Mouse (Mus musculus) forebrain, embryonic 13.5 days (tissue): Measurements from ENCODE around the gene Slc35a2. TPM values are rescaled to one million over a fixed set of nuclear protein-coding genes. Genes with fewer than 3 reads are reported as not detected.
A peak's percentile ranks its signal among the peaks of the same experiment; 100 is the strongest.
"Not testable (repeated sequence)": the region's sequence is repeated elsewhere in the genome, so short reads cannot be mapped to it uniquely, and the experiment has no call there.

Experiments used
- ATAC-seq: fragments of 200-750 bp; cut with Nextera tagmentation; 2 replicates; pipeline ENCODE4 v1.8.0; 2017
- H3K27ac ChIP-seq: fragments of 300-500 bp; sonication (generic); 2 replicates; pipeline ENCODE4 v1.5.1; 2015; ENCODE audit warnings: inconsistent platforms, mild to moderate bottlenecking, moderate library complexity
- H3K27me3 ChIP-seq: fragments of 300-500 bp; sonication (generic); 2 replicates; pipeline ENCODE4 v1.6.1; 2015; ENCODE audit warnings: mild to moderate bottlenecking, inconsistent platforms
- H3K36me3 ChIP-seq: fragments of 300-500 bp; sonication (generic); 2 replicates; pipeline ENCODE4 v1.6.1; 2015; ENCODE audit warnings: mild to moderate bottlenecking, inconsistent platforms; ENCODE audit not compliant: poor library complexity, severe bottlenecking
- H3K4me1 ChIP-seq: fragments of 300-500 bp; sonication (generic); 2 replicates; pipeline ENCODE4 v1.6.1; 2015; ENCODE audit warnings: inconsistent platforms
- H3K4me2 ChIP-seq: fragments of 300-500 bp; sonication (generic); 2 replicates; pipeline ENCODE4 v1.6.1; 2015; ENCODE audit warnings: inconsistent platforms, mild to moderate bottlenecking, moderate library complexity
- H3K4me3 ChIP-seq: fragments of 300-500 bp; sonication (generic); 2 replicates; pipeline ENCODE4 v1.5.1; 2015; ENCODE audit warnings: mild to moderate bottlenecking, inconsistent platforms
- H3K9ac ChIP-seq: fragments of 300-500 bp; sonication (generic); 2 replicates; pipeline ENCODE4 v1.6.1; 2015; ENCODE audit warnings: mild to moderate bottlenecking, inconsistent platforms
- H3K9me3 ChIP-seq: fragments of 300-500 bp; sonication (generic); replicated peaks from 2 replicates; pipeline ENCODE4 v1.6.1; 2016; ENCODE audit warnings: inconsistent platforms
- WGBS: fragments of 180-500 bp; shearing (Covaris S2); methylation state at CpG from one replicate; pipeline ENCODE4 v1.1.7; 2015; 5-methylcytosine and 5-hydroxymethylcytosine counted together
- polyA plus RNA-seq: library from polyadenylated mRNA; unstranded; fragments of >200 nt; fragmentation: Nextera tagmentation; extraction: Ambion mirVana; gene quantifications from 2 replicates; pipeline ENCODE4 v1.2.1, GENCODE M21; 2015

Gene Slc35a2
- polyA plus RNA-seq, 1 experiment from 2014 or later, result 29.7 TPM

DNA sequence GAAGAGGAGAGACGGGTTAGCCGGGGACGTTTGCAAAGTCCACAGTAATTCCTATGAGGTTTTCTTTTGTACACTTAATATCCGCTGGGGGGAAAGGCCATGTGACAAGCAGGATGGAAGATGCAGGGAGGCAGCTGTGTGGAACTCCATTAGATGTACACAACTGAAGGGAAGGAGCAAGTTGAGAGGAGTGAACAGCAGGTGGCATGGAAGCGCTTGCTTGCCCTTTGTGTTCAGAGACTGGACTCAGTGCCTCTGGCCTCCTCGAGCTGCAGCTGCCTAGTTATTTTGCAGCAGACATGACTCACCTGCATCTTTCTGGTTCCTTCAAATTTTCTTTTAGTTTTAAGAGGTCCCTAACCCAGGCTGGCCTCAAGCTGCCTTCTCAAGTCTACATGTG lies 26.6 kb downstream of the Slc35a2 start:
- H3K4me2 ChIP-seq, result no peak overlapping the region
- no peak for ATAC-seq
- H3K9me3 ChIP-seq, result no peaks in the 10 kb centered on the region
- no peaks in the 10 kb centered on the region for H3K27me3 ChIP-seq
- H3K9ac ChIP-seq, result no peak overlapping the region
- 50% methylated on average over 6 of the region's 6 CpGs for WGBS
- no peak overlapping the region for H3K27ac ChIP-seq
- peaks cover 16% of the 10 kb centered on the region; the same call in 1 of the 2 replicates for H3K36me3 ChIP-seq
- no peak overlapping the region for H3K4me3 ChIP-seq
- no peaks in the 10 kb centered on the region for H3K4me1 ChIP-seq

DNA sequence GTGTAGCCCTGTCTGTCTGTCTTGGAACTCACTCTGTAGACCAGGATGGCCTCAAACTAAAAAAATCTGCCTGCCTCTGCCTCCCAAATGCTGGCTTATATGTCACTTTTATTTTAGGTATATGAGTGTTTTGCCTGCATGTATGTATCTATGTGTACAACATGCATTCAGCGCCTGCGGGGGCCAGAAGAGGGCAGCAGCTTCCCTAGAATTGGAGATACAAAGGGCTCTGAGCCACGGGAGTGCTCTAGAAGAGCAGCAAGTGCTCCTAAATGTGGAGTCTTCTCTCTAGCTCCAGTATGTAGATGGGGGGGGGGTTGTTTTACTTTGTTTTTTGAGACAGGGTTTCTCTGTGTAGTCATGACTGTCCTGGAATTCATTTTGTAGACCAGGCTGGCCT lies 31.8 kb downstream of the Slc35a2 start:
- 18% methylated on average over 3 of the region's 3 CpGs for WGBS
- not testable (repeated sequence) for H3K36me3 ChIP-seq, H3K4me2 ChIP-seq, ATAC-seq, H3K9me3 ChIP-seq, H3K27me3 ChIP-seq, H3K27ac ChIP-seq, H3K9ac ChIP-seq, H3K4me3 ChIP-seq, H3K4me1 ChIP-seq

GRCm38 (mm10) chrX:7917960-7918359 lies 34.1 kb downstream of the Slc35a2 start:
- H3K4me2 ChIP-seq, H3K36me3 ChIP-seq, ATAC-seq, H3K9me3 ChIP-seq, H3K27ac ChIP-seq, H3K4me1 ChIP-seq, H3K9ac ChIP-seq, H3K4me3 ChIP-seq: not testable (repeated sequence)
- H3K27me3 ChIP-seq, result peaks cover 12% of the 10 kb centered on the region
- WGBS, result 80% methylated on average over 6 of the region's 6 CpGs

- 0 out of 2 replicates have a peak, but pooled peaks cover 5% of the 10 kb centered on the region for H3K36me3 ChIP-seq
- peaks cover 24% of the 10 kb centered on the region for H3K27me3 ChIP-seq
- H3K4me2 ChIP-seq, result peak within 1 kb of the TSS; percentile 63
- peak within 1 kb of the TSS; percentile 46 for H3K4me3 ChIP-seq
- peak; percentile 91 for ATAC-seq
- peak within 1 kb of the TSS; percentile 60 for H3K9ac ChIP-seq
- peaks cover 8% of the 10 kb centered on the region for H3K4me1 ChIP-seq
- H3K27ac ChIP-seq, result peak within 1 kb of the TSS; percentile 57
- 21% methylated on average over 30 of the region's 40 CpGs for WGBS
- no peaks in the 10 kb centered on the region for H3K9me3 ChIP-seq
Measured at GRCm38 (mm10) chrX:7919601-7920383, 36.0 kb downstream of the Slc35a2 start, which contains the start of gene Pcsk1n. Pcsk1n (plus strand) TSS chrX:7919822.

- Histone ChIP-seq H3K27ac (no peak overlapping the region), H3K36me3 (0 out of 2 replicates have a peak, but pooled peaks cover 5% of the 10 kb centered on the region), H3K4me2 (peak overlapping the region; percentile 63), H3K4me1 (peaks cover 8% of the 10 kb centered on the region), H3K9ac (peak overlapping the region; percentile 59), H3K4me3 (peak overlapping the region; percentile 46), H3K9me3 (no peaks in the 10 kb centered on the region), H3K27me3 (peaks cover 29% of the 10 kb centered on the region)
- no peak for ATAC-seq
- 14% methylated on average over 33 of the region's 48 CpGs for WGBS
Measured at GRCm38 (mm10) chrX:7922032-7922431, 38.2 kb downstream of the Slc35a2 start.

DNA sequence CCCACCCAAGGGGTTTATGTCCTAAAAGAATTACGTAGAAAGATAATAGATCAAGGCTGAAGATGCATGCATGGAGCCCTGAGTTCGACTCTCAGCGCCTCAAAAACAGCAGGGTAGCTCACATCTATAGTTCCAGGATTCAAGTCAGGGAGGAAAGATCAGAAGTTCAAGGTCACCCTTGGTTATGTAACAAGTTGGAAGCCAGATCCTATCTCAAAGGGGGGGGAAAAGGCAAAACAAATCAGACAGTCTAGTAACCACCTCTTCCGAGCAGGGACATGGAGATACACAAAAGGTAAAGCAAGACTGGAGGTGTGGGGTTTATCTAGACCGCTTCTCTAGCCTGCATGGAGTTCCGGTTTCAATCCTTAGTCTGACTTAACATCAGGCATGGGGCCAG lies 42.4 kb downstream of the Slc35a2 start:
- H3K4me3 ChIP-seq, result no peak overlapping the region
- no peak overlapping the region for H3K4me2 ChIP-seq
- peaks cover 29% of the 10 kb centered on the region for H3K27me3 ChIP-seq
- H3K36me3 ChIP-seq, result peaks cover 18% of the 10 kb centered on the region
- WGBS, result 84% methylated on average over 6 of the region's 6 CpGs
- H3K9ac ChIP-seq, result no peak overlapping the region
- H3K4me1 ChIP-seq, result peaks cover 8% of the 10 kb centered on the region
- no peak for ATAC-seq
- no peaks in the 10 kb centered on the region; the same call in 1 of the 2 replicates for H3K9me3 ChIP-seq
- no peak overlapping the region for H3K27ac ChIP-seq

GRCm38 (mm10) chrX:7927116-7927515 lies 43.3 kb downstream of the Slc35a2 start:
- Histone ChIP-seq H3K4me2 (no peak overlapping the region), H3K36me3 (peaks cover 27% of the 10 kb centered on the region), H3K27ac (no peak overlapping the region), H3K9me3 (no peaks in the 10 kb centered on the region; the same call in 1 of the 2 replicates), H3K9ac (no peak overlapping the region), H3K4me1 (peaks cover 8% of the 10 kb centered on the region), H3K4me3 (no peak overlapping the region), H3K27me3 (peaks cover 25% of the 10 kb centered on the region)
- ATAC-seq, result no peak
- 28% methylated on average over 10 of the region's 10 CpGs for WGBS

- Histone ChIP-seq H3K9me3 (no peaks in the 10 kb centered on the region; the same call in 1 of the 2 replicates), H3K9ac (no peak within 1 kb of the TSS), H3K4me3 (no peak within 1 kb of the TSS), H3K27me3 (peaks cover 13% of the 10 kb centered on the region), H3K27ac (no peak within 1 kb of the TSS), H3K4me1 (no peaks in the 10 kb centered on the region), H3K36me3 (peaks cover 26% of the 10 kb centered on the region), H3K4me2 (no peak within 1 kb of the TSS)
- ATAC-seq, result no peak
- 19% methylated on average over 19 of the region's 19 CpGs for WGBS
Measured at GRCm38 (mm10) chrX:7928270-7928790, 44.5 kb downstream of the Slc35a2 start, which contains the start of gene Eras. Eras (minus strand) TSS chrX:7928607.

- H3K9me3 ChIP-seq, result no peaks in the 10 kb centered on the region
- no peak overlapping the region for H3K27ac ChIP-seq
- no peaks in the 10 kb centered on the region for H3K27me3 ChIP-seq
- H3K4me1 ChIP-seq, result no peaks in the 10 kb centered on the region
- no peak overlapping the region for H3K4me3 ChIP-seq
- peaks cover 52% of the 10 kb centered on the region for H3K36me3 ChIP-seq
- WGBS, result 55% methylated on average over 11 of the region's 11 CpGs
- ATAC-seq, result no peak
- no peak overlapping the region for H3K4me2 ChIP-seq
- H3K9ac ChIP-seq, result no peak overlapping the region
Measured at GRCm38 (mm10) chrX:7936874-7937273, 53.0 kb downstream of the Slc35a2 start.

DNA sequence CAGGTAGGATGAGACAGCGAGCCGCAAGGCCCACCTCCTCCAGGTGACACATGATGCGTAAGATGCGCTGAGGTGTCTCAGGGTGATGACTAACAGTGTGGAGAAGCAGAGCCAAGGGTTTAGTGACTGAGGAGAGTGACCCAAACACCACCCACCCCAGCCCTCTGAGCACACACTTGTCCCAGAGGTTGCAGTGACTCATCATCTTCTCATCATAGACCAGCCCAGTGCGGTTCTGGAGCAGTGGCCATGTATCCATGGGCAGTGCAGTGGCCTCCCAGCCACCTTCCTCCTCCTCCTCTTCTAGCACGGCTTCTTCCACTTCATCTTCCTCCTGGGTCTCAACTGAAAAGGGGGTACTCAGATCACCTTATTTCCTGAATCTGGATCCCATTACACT lies 53.8 kb downstream of the Slc35a2 start:
- no peak overlapping the region for H3K4me2 ChIP-seq
- peaks cover 49% of the 10 kb centered on the region for H3K36me3 ChIP-seq
- no peak overlapping the region for H3K27ac ChIP-seq
- H3K9ac ChIP-seq, result no peak overlapping the region
- no peak for ATAC-seq
- no peaks in the 10 kb centered on the region for H3K4me1 ChIP-seq
- H3K9me3 ChIP-seq, result no peaks in the 10 kb centered on the region
- 100% methylated on average over 6 of the region's 6 CpGs for WGBS
- no peaks in the 10 kb centered on the region for H3K27me3 ChIP-seq
- H3K4me3 ChIP-seq, result no peak overlapping the region
